Mouse (Mus musculus) heart, embryonic 11.5 days (tissue): ENCODE measurements around the gene Ablim1. TPM values are rescaled to one million over a fixed set of nuclear protein-coding genes. Genes with fewer than 3 reads are reported as not detected.

Experiments used
- ATAC-seq: fragments of 200-750 bp; cut with Nextera tagmentation; replicated peaks from 2 replicates; pipeline ENCODE4 v1.8.0; 2017; ENCODE audit warnings: moderate library complexity; ENCODE audit not compliant: insufficient number of reproducible peaks, low FRiP score, low TSS enrichment
- H3K27ac ChIP-seq: fragments of 300-500 bp; sonication (generic); 2 replicates; pipeline ENCODE4 v1.5.1; 2014; ENCODE audit warnings: mild to moderate bottlenecking, low read depth, low read length
- H3K27me3 ChIP-seq: fragments of 300-500 bp; sonication (generic); 2 replicates; pipeline ENCODE4 v1.6.1; 2014; ENCODE audit warnings: mild to moderate bottlenecking, low read length, mixed read lengths; ENCODE audit not compliant: control insufficient read depth, insufficient read depth
- H3K36me3 ChIP-seq: fragments of 300-500 bp; sonication (generic); 2 replicates; pipeline ENCODE4 v1.6.1; 2014; ENCODE audit warnings: mild to moderate bottlenecking, low read length, moderate library complexity, mixed read lengths; ENCODE audit not compliant: control insufficient read depth, insufficient read depth
- H3K4me1 ChIP-seq: fragments of 300-500 bp; sonication (generic); 2 replicates; pipeline ENCODE4 v1.6.1; 2014; ENCODE audit warnings: low read length; ENCODE audit not compliant: control insufficient read depth, insufficient read depth
- H3K4me2 ChIP-seq: fragments of 300-500 bp; sonication (generic); 2 replicates; pipeline ENCODE4 v1.6.1; 2014; ENCODE audit warnings: mild to moderate bottlenecking, moderate library complexity
- H3K4me3 ChIP-seq: fragments of 300-500 bp; sonication (generic); 2 replicates; pipeline ENCODE4 v1.5.1; 2014; ENCODE audit warnings: low read depth, low read length
- H3K9ac ChIP-seq: fragments of 300-500 bp; sonication (generic); 2 replicates; pipeline ENCODE4 v1.6.1; 2014; ENCODE audit warnings: mild to moderate bottlenecking, low read depth, low read length, moderate library complexity
- H3K9me3 ChIP-seq: fragments of 300-500 bp; sonication (generic); replicated peaks from 2 replicates; pipeline ENCODE4 v1.6.1; 2016; ENCODE audit warnings: low read length; ENCODE audit not compliant: control insufficient read depth
- WGBS: fragments of 180-500 bp; shearing (Covaris S2); extraction: QIAGEN DNeasy Blood & Tissue Kit; methylation state at CpG from one replicate; pipeline ENCODE4 v1.1.7; 2014; ENCODE audit not compliant: insufficient replicate concordance; 5-methylcytosine and 5-hydroxymethylcytosine counted together
- polyA plus RNA-seq: library from polyadenylated mRNA; unstranded; fragments of >200 nt; fragmentation: Nextera tagmentation; extraction: Ambion mirVana; gene quantifications from 2 replicates; pipeline ENCODE4 v1.2.1, GENCODE M21; 2014

The Ablim1 gene
- polyA plus RNA-seq, 1 experiment from 2014 or later = 45.8 TPM

GRCm38 (mm10) chr19:57335135-57335534, 20.4 kb upstream of the Ablim1 start:
- Histone ChIP-seq H3K4me3 (no peak overlapping the region), H3K36me3 (no peaks in the 10 kb centered on the region), H3K27me3 (no peaks in the 10 kb centered on the region), H3K27ac (no peak overlapping the region), H3K4me1 (no peaks in the 10 kb centered on the region), H3K4me2 (no peak overlapping the region), H3K9me3 (no peaks in the 10 kb centered on the region), H3K9ac (no peak overlapping the region)
- 56% methylated on average over 8 of the region's 8 CpGs for WGBS
- ATAC-seq = no peak

- no peak overlapping the region for H3K27ac ChIP-seq
- 82% methylated on average over 4 of the region's 4 CpGs for WGBS
- no peaks in the 10 kb centered on the region for H3K27me3 ChIP-seq
- no peaks in the 10 kb centered on the region for H3K4me1 ChIP-seq
- ATAC-seq = no peak
- no peak overlapping the region for H3K4me2 ChIP-seq
- no peaks in the 10 kb centered on the region for H3K9me3 ChIP-seq
- no peaks in the 10 kb centered on the region for H3K36me3 ChIP-seq
- no peak overlapping the region for H3K9ac ChIP-seq
- no peak overlapping the region for H3K4me3 ChIP-seq
Measured at GRCm38 (mm10) chr19:57333356-57333755, 18.6 kb upstream of the Ablim1 start.

GRCm38 (mm10) chr19:57331237-57331636, 16.5 kb upstream of the Ablim1 start:
- Histone ChIP-seq H3K4me1 (no peaks in the 10 kb centered on the region), H3K27me3 (no peaks in the 10 kb centered on the region), H3K9ac (no peak overlapping the region), H3K4me2 (no peak overlapping the region), H3K27ac (no peak overlapping the region), H3K36me3 (no peaks in the 10 kb centered on the region), H3K4me3 (no peak overlapping the region), H3K9me3 (no peaks in the 10 kb centered on the region)
- 77% methylated on average over 6 of the region's 6 CpGs for WGBS
- no peak for ATAC-seq

- Histone ChIP-seq H3K4me1 (no peaks in the 10 kb centered on the region), H3K36me3 (no peaks in the 10 kb centered on the region), H3K27ac (no peak overlapping the region), H3K9ac (no peak overlapping the region), H3K27me3 (no peaks in the 10 kb centered on the region), H3K4me3 (no peak overlapping the region), H3K9me3 (no peaks in the 10 kb centered on the region), H3K4me2 (no peak overlapping the region)
- 69% methylated on average over 11 of the region's 11 CpGs for WGBS
- no peak for ATAC-seq
Measured at GRCm38 (mm10) chr19:57330309-57330708, 15.6 kb upstream of the Ablim1 start.

- 50% methylated on average over 12 of the region's 12 CpGs for WGBS
- Histone ChIP-seq H3K4me2 (no peak overlapping the region), H3K4me3 (no peak overlapping the region)
Measured at GRCm38 (mm10) chr19:57328792-57329191, 14.1 kb upstream of the Ablim1 start.

GRCm38 (mm10) chr19:57328269-57328668, 13.6 kb upstream of the Ablim1 start:
- Histone ChIP-seq H3K27me3 (0 out of 2 replicates have a peak, but pooled peaks cover 3% of the 10 kb centered on the region), H3K4me1 (no peaks in the 10 kb centered on the region), H3K9ac (no peak overlapping the region), H3K4me3 (no peak overlapping the region), H3K36me3 (no peaks in the 10 kb centered on the region), H3K4me2 (no peak overlapping the region), H3K27ac (no peak overlapping the region), H3K9me3 (no peaks in the 10 kb centered on the region)
- WGBS = 93% methylated on average over 7 of the region's 7 CpGs
- ATAC-seq = no peak

More at GRCm38 (mm10) chr19:57328792-57329191, 14.1 kb upstream of the Ablim1 start:
- Histone ChIP-seq H3K9ac (no peak overlapping the region), H3K27ac (no peak overlapping the region), H3K27me3 (0 out of 2 replicates have a peak, but pooled peaks cover 3% of the 10 kb centered on the region), H3K36me3 (no peaks in the 10 kb centered on the region), H3K4me1 (no peaks in the 10 kb centered on the region), H3K9me3 (no peaks in the 10 kb centered on the region)
- no peak for ATAC-seq

- Histone ChIP-seq H3K9me3 (no peaks in the 10 kb centered on the region), H3K4me2 (no peak overlapping the region), H3K4me3 (no peak overlapping the region), H3K4me1 (no peaks in the 10 kb centered on the region), H3K36me3 (no peaks in the 10 kb centered on the region), H3K9ac (no peak overlapping the region), H3K27ac (no peak overlapping the region), H3K27me3 (0 out of 2 replicates have a peak, but pooled peaks cover 3% of the 10 kb centered on the region)
- ATAC-seq = no peak
Measured at GRCm38 (mm10) chr19:57327679-57328078, 13.0 kb upstream of the Ablim1 start.

GRCm38 (mm10) chr19:57325748-57326300, 11.1 kb upstream of the Ablim1 start:
- Histone ChIP-seq H3K27ac (no peak overlapping the region), H3K9ac (no peak overlapping the region), H3K4me1 (no peaks in the 10 kb centered on the region), H3K4me2 (no peak overlapping the region), H3K27me3 (0 out of 2 replicates have a peak, but pooled peaks cover 3% of the 10 kb centered on the region), H3K36me3 (no peaks in the 10 kb centered on the region), H3K4me3 (no peak overlapping the region), H3K9me3 (no peaks in the 10 kb centered on the region)
- 24% methylated on average over 7 of the region's 7 CpGs for WGBS
- ATAC-seq = no peak

- Histone ChIP-seq H3K9ac (no peak overlapping the region), H3K4me3 (no peak overlapping the region), H3K27ac (no peak overlapping the region), H3K4me2 (no peak overlapping the region), H3K4me1 (no peaks in the 10 kb centered on the region), H3K36me3 (no peaks in the 10 kb centered on the region), H3K9me3 (no peaks in the 10 kb centered on the region), H3K27me3 (0 out of 2 replicates have a peak, but pooled peaks cover 3% of the 10 kb centered on the region)
- WGBS = 81% methylated on average over 8 of the region's 8 CpGs
- ATAC-seq = no peak
Measured at GRCm38 (mm10) chr19:57323087-57323486, 8.4 kb upstream of the Ablim1 start.
